Mouse (Mus musculus): ENCODE data around the gene Rapgef5.

Rapgef5 gene

GRCm38 (mm10) chr12:117528509-117529145 lies 12.3 kb downstream of the Rapgef5 start:
- DNase-seq (ENCODE audit: low read depth, low spot score) = no peak

GRCm38 (mm10) chr12:117531106-117531505 lies 14.8 kb downstream of the Rapgef5 start:
- DNase-seq (ENCODE audit: low read depth, low spot score) = no peak

- peak; percentile 63 for DNase-seq (ENCODE audit: low read depth, low spot score)
Observed at GRCm38 (mm10) chr12:117533176-117534086, 17.2 kb downstream of the Rapgef5 start.

GRCm38 (mm10) chr12:117534087-117534751 lies 17.9 kb downstream of the Rapgef5 start:
- peak; percentile 69 for DNase-seq (ENCODE audit: low read depth, low spot score)

GRCm38 (mm10) chr12:117540352-117540751 lies 24.1 kb downstream of the Rapgef5 start:
- no peak for DNase-seq (ENCODE audit: low read depth, low spot score)

- DNase-seq (ENCODE audit: low read depth, low spot score) = no peak
Observed at GRCm38 (mm10) chr12:117545277-117545676, 29.0 kb downstream of the Rapgef5 start.

- DNase-seq (ENCODE audit: low read depth, low spot score) = no peak
Observed at GRCm38 (mm10) chr12:117553353-117553752, 37.1 kb downstream of the Rapgef5 start.

GRCm38 (mm10) chr12:117554612-117555063 lies 38.4 kb downstream of the Rapgef5 start:
- DNase-seq (ENCODE audit: low read depth, low spot score) = no peak

- DNase-seq (ENCODE audit: low read depth, low spot score) = no peak
Observed at GRCm38 (mm10) chr12:117560450-117560849, 44.2 kb downstream of the Rapgef5 start.

- no peak for DNase-seq (ENCODE audit: low read depth, low spot score)
Observed at GRCm38 (mm10) chr12:117561411-117562059, 45.3 kb downstream of the Rapgef5 start.

GRCm38 (mm10) chr12:117562085-117562484 lies 45.8 kb downstream of the Rapgef5 start:
- DNase-seq (ENCODE audit: low read depth, low spot score) = no peak

- no peak for DNase-seq (ENCODE audit: low read depth, low spot score)
Observed at GRCm38 (mm10) chr12:117563859-117564258, 47.6 kb downstream of the Rapgef5 start.

GRCm38 (mm10) chr12:117566298-117566697 lies 50.0 kb downstream of the Rapgef5 start:
- DNase-seq (ENCODE audit: low read depth, low spot score) = no peak

GRCm38 (mm10) chr12:117569671-117570070 lies 53.4 kb downstream of the Rapgef5 start:
- DNase-seq (ENCODE audit: low read depth, low spot score) = no peak

- no peak for DNase-seq (ENCODE audit: low read depth, low spot score)
Observed at GRCm38 (mm10) chr12:117584256-117584655, 68.0 kb downstream of the Rapgef5 start.

- no peak for DNase-seq (ENCODE audit: low read depth, low spot score)
Observed at GRCm38 (mm10) chr12:117585390-117585789, 69.1 kb downstream of the Rapgef5 start.

GRCm38 (mm10) chr12:117586124-117586523 lies 69.8 kb downstream of the Rapgef5 start:
- peak; percentile 71 for DNase-seq (ENCODE audit: low read depth, low spot score)

- DNase-seq (ENCODE audit: low read depth, low spot score) = no peak
Observed at GRCm38 (mm10) chr12:117589186-117589585, 72.9 kb downstream of the Rapgef5 start.

GRCm38 (mm10) chr12:117592019-117592418 lies 75.7 kb downstream of the Rapgef5 start:
- no peak for DNase-seq (ENCODE audit: low read depth, low spot score)

- DNase-seq (ENCODE audit: low read depth, low spot score) = no peak
Observed at GRCm38 (mm10) chr12:117592583-117592982, 76.3 kb downstream of the Rapgef5 start.

- DNase-seq (ENCODE audit: low read depth, low spot score) = no peak
Observed at GRCm38 (mm10) chr12:117595179-117595578, 78.9 kb downstream of the Rapgef5 start.

GRCm38 (mm10) chr12:117598190-117598589 lies 81.9 kb downstream of the Rapgef5 start:
- no peak for DNase-seq (ENCODE audit: low read depth, low spot score)
